Mouse (Mus musculus) CH12.LX (cell line): ENCODE results near the gene Ssbp4. TPM values are rescaled to one million over a fixed set of nuclear protein-coding genes. Genes with fewer than 3 reads are reported as not detected.
"Not testable (repeated sequence)": the region's sequence is repeated elsewhere in the genome, so short reads cannot be mapped to it uniquely, and the experiment has no call there.

ENCODE experiments used
- DNase-seq: peaks from one replicate; pipeline ENCODE4 v3.0.0-alpha.2; 2013; ENCODE audit errors: extremely low read depth
- H3K27ac ChIP-seq: 2 replicates; pipeline ENCODE4 v1.5.1; 2012; ENCODE audit warnings: low read depth, mild to moderate bottlenecking, control low read depth, moderate library complexity; ENCODE audit not compliant: insufficient read depth
- H3K27me3 ChIP-seq: replicated peaks from 2 replicates; pipeline ENCODE3; 2012; ENCODE audit warnings: inconsistent platforms
- H3K36me3 ChIP-seq, 2 experiments: replicated peaks in 1 of 2; 2 replicates each; pipeline versions ENCODE3 to v1.6.1; 2012; ENCODE audit warnings: inconsistent platforms in 1 of 2, low read length in 1 of 2, mild to moderate bottlenecking in 1 of 2, mixed read lengths in 1 of 2, moderate library complexity in 1 of 2; ENCODE audit not compliant: control insufficient read depth in 1 of 2, insufficient read depth in 1 of 2
- H3K4me1 ChIP-seq, 2 experiments: 2 replicates each; pipeline ENCODE4 v1.6.1; 2012; ENCODE audit warnings: inconsistent platforms in 1 of 2, moderate library complexity in 1 of 2; ENCODE audit not compliant: insufficient read depth in 2 of 2, control insufficient read depth in 1 of 2
- H3K4me2 ChIP-seq: 2 replicates; pipeline ENCODE4 v1.6.1; 2012; ENCODE audit warnings: low read depth, mild to moderate bottlenecking, control low read depth; ENCODE audit not compliant: poor library complexity, insufficient read depth, severe bottlenecking
- H3K4me3 ChIP-seq, 3 experiments: fragments of 150-350 bp in 1 of 3; sonication (generic) in 1 of 3; replicated peaks in 1 of 3; 2 replicates each; pipeline versions ENCODE3 to v1.5.1; 2011 to 2012; ENCODE audit warnings: low read depth in 2 of 3, low read length in 2 of 3, mild to moderate bottlenecking in 2 of 3, moderate library complexity in 2 of 3, control low read depth in 1 of 3, improper control_type of control experiment in 1 of 3, inconsistent platforms in 1 of 3, mixed read lengths in 1 of 3; ENCODE audit not compliant: poor library complexity in 1 of 3
- H3K79me2 ChIP-seq: replicated peaks from 2 replicates; pipeline ENCODE4 v1.6.1; 2012; ENCODE audit warnings: mild to moderate bottlenecking, moderate library complexity; ENCODE audit not compliant: control insufficient read depth, poor library complexity, insufficient read depth, severe bottlenecking; ENCODE audit errors: extremely low read depth
- H3K9ac ChIP-seq: 2 replicates; pipeline ENCODE4 v1.6.1; 2012; ENCODE audit warnings: low read depth, mild to moderate bottlenecking, control low read depth, moderate library complexity; ENCODE audit not compliant: insufficient read depth
- H3K9me3 ChIP-seq: replicated peaks from 2 replicates; pipeline ENCODE3; 2012; ENCODE audit warnings: low read length, inconsistent platforms, mixed read lengths
- BHLHE40 ChIP-seq: IDR thresholded peaks from 2 replicates; pipeline ENCODE4 v1.6.1; 2011; ENCODE audit warnings: mild to moderate bottlenecking, low read depth, low read length, improper control_type of control experiment
- CHD1 ChIP-seq: IDR thresholded peaks from 2 replicates; pipeline ENCODE4 v1.6.1; 2012; ENCODE audit warnings: low read depth, low read length, improper control_type of control experiment, inconsistent platforms
- CHD2 ChIP-seq: IDR thresholded peaks from 2 replicates; pipeline ENCODE4 v1.6.1; 2011; ENCODE audit warnings: low read length, improper control_type of control experiment
- E2F4 ChIP-seq: IDR thresholded peaks from 2 replicates; pipeline ENCODE4 v1.6.1; 2011; ENCODE audit warnings: low read depth, low read length, improper control_type of control experiment; ENCODE audit not compliant: insufficient replicate concordance
- ELF1 ChIP-seq: IDR thresholded peaks from 2 replicates; pipeline ENCODE4 v1.6.1; 2014; ENCODE audit warnings: low read depth, mild to moderate bottlenecking, inconsistent platforms, low read length, improper control_type of control experiment
- EP300 ChIP-seq: IDR thresholded peaks from 2 replicates; pipeline ENCODE4 v1.6.1; 2011; ENCODE audit warnings: low read length, improper control_type of control experiment
- ETS1 ChIP-seq: conservative IDR thresholded peaks from 2 replicates; pipeline ENCODE4 v1.6.1; 2012; ENCODE audit warnings: low read depth, mild to moderate bottlenecking, inconsistent platforms, low read length, improper control_type of control experiment, moderate library complexity
- GABPA ChIP-seq: IDR thresholded peaks from 2 replicates; pipeline ENCODE4 v1.6.1; 2012; ENCODE audit warnings: low read depth, low read length, improper control_type of control experiment, inconsistent platforms; ENCODE audit not compliant: insufficient replicate concordance
- IRF4 ChIP-seq: IDR thresholded peaks from 2 replicates; pipeline ENCODE4 v1.6.1; 2014; ENCODE audit warnings: low read depth, mild to moderate bottlenecking, inconsistent platforms, low read length, improper control_type of control experiment
- JUND ChIP-seq: conservative IDR thresholded peaks from 2 replicates; pipeline ENCODE4 v1.6.1; 2011; ENCODE audit warnings: low read depth, low read length, improper control_type of control experiment
- KAT2A ChIP-seq: IDR thresholded peaks from 2 replicates; pipeline ENCODE4 v1.6.1; 2012; ENCODE audit warnings: low read length, improper control_type of control experiment, inconsistent platforms; ENCODE audit not compliant: insufficient replicate concordance
- MAFK ChIP-seq: IDR thresholded peaks from 2 replicates; pipeline ENCODE4 v1.6.1; 2011; ENCODE audit warnings: low read length, improper control_type of control experiment; ENCODE audit not compliant: insufficient replicate concordance
- MAX ChIP-seq: IDR thresholded peaks from 2 replicates; pipeline ENCODE4 v1.6.1; 2011; ENCODE audit warnings: low read length, improper control_type of control experiment
- MAZ ChIP-seq: IDR thresholded peaks from 2 replicates; pipeline ENCODE4 v1.6.1; 2012; ENCODE audit warnings: low read depth, mild to moderate bottlenecking, inconsistent platforms, low read length, improper control_type of control experiment, moderate library complexity
- MXI1 ChIP-seq: IDR thresholded peaks from 2 replicates; pipeline ENCODE4 v1.6.1; 2011; ENCODE audit warnings: mild to moderate bottlenecking, low read depth, low read length, improper control_type of control experiment
- NELFE ChIP-seq: IDR thresholded peaks from 2 replicates; pipeline ENCODE4 v1.6.1; 2011; ENCODE audit warnings: low read depth, low read length, improper control_type of control experiment
- PAX5 ChIP-seq: IDR thresholded peaks from 2 replicates; pipeline ENCODE4 v1.6.1; 2012; ENCODE audit warnings: low read length, inconsistent platforms, mixed read lengths
- POLR2A ChIP-seq: IDR thresholded peaks from 2 replicates; pipeline ENCODE4 v1.6.1; 2011; ENCODE audit warnings: low read depth, mild to moderate bottlenecking, improper control_type of control experiment, low read length
- RCOR1 ChIP-seq: conservative IDR thresholded peaks from 2 replicates; pipeline ENCODE4 v1.6.1; 2012; ENCODE audit warnings: low read depth, mild to moderate bottlenecking, inconsistent platforms, low read length, improper control_type of control experiment
- SIN3A ChIP-seq: IDR thresholded peaks from 2 replicates; pipeline ENCODE4 v1.6.1; 2012; ENCODE audit warnings: low read length, improper control_type of control experiment, inconsistent platforms
- TBP ChIP-seq: conservative IDR thresholded peaks from 2 replicates; pipeline ENCODE4 v1.6.1; 2011; ENCODE audit warnings: low read depth, low read length, improper control_type of control experiment
- TCF12 ChIP-seq: IDR thresholded peaks from 2 replicates; pipeline ENCODE4 v1.6.1; 2014; ENCODE audit warnings: low read depth, mild to moderate bottlenecking, inconsistent platforms, low read length, improper control_type of control experiment
- USF1 ChIP-seq: IDR thresholded peaks from 2 replicates; pipeline ENCODE4 v1.6.1; 2014; ENCODE audit warnings: low read depth, mild to moderate bottlenecking, inconsistent platforms, low read length, improper control_type of control experiment
- USF2 ChIP-seq: conservative IDR thresholded peaks from 2 replicates; pipeline ENCODE4 v1.6.1; 2011; ENCODE audit warnings: low read depth, low read length, improper control_type of control experiment
- ZC3H11A ChIP-seq: IDR thresholded peaks from 2 replicates; pipeline ENCODE4 v1.6.1; 2012; ENCODE audit warnings: low read depth, mild to moderate bottlenecking, inconsistent platforms, low read length, improper control_type of control experiment
- ZKSCAN1 ChIP-seq: IDR thresholded peaks from 2 replicates; pipeline ENCODE4 v1.6.1; 2012; ENCODE audit warnings: low read depth, inconsistent platforms, low read length, improper control_type of control experiment, borderline replicate concordance
- ZMIZ1 ChIP-seq: IDR thresholded peaks from 2 replicates; pipeline ENCODE4 v1.6.1; 2012; ENCODE audit warnings: low read depth, mild to moderate bottlenecking, inconsistent platforms, low read length, improper control_type of control experiment
- ZNF384 ChIP-seq: IDR thresholded peaks from 2 replicates; pipeline ENCODE4 v1.6.1; 2012; ENCODE audit warnings: low read depth, low read length, improper control_type of control experiment, inconsistent platforms
- dilution Hi-C: fragments of 300-500 bp; cut with MboI; formaldehyde crosslinking; loops from 2 replicates; pipeline ENCODE4 v1.14.3; 2020; ENCODE audit warnings: low sequenced_read_pairs; ENCODE audit not compliant: extremely low pct_unique_long_range_greater_than_20kb, extremely low pct_ligation_motif_present
- in situ Hi-C: fragments of 300-500 bp; cut with MboI; formaldehyde crosslinking; loops from 3 replicates; pipeline ENCODE4 v1.14.3; 2019; ENCODE audit warnings: low sequenced_read_pairs, low pct_ligation_motif_present, low pct_unique_long_range_greater_than_20kb, mixed read lengths
- polyA plus RNA-seq: library from polyadenylated mRNA; unstranded; fragments of >175 nt; gene quantifications from 2 replicates; pipeline ENCODE4 v1.2.1, GENCODE M21; 2012; ENCODE audit warnings: low read depth; ENCODE audit not compliant: insufficient read length
- total RNA-seq, 2 experiments: library from RNA; depleted of rRNA; stranded (reverse); fragments of 300-350 nt in 1 of 2; fragments of >200 nt in 1 of 2; gene quantifications; 2 replicates each; pipeline ENCODE4 v1.2.3; 2012 to 2014

Ssbp4 gene
- total and polyA plus RNA-seq, 3 experiments, result 41.3 to 128 (median 77.3) TPM

DNA sequence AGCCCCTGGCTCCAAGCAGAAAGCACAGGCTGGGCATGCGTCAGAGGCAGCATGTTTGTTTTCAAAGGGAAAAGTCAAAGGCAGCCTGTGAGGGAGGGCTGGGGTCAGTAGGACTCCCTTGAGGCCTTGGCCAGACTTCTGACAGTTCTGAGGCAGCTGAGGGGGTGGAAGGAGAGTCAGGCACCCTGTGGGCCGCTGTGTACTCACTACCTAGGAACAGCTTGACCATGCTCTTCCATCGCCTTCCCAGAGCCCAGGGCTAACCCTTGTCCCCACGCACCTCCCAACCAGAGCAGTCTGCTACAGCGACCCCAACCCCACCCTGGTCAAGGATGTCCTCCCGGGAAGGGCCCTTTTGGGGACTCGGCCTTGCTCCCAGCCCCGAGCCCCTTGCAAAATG, 15.5 kb downstream of the Ssbp4 start:
- Histone ChIP-seq H3K4me3 (no peak overlapping the region), H3K36me3 (peaks cover 52 to 75% of the 10 kb centered on the region in 2 experiments), H3K4me2 (no peak overlapping the region), H3K9me3 (peaks cover 3% of the 10 kb centered on the region), H3K79me2 (peaks cover 2% of the 10 kb centered on the region; the same call in 1 of the 2 replicates), H3K4me1 (peaks cover 5 to 22% of the 10 kb centered on the region in 2 experiments), H3K27ac (no peak overlapping the region), H3K9ac (no peak overlapping the region), H3K27me3 (no peaks in the 10 kb centered on the region)
- in situ Hi-C loops (no loop called here), dilution Hi-C loops (no loop called here)
- no peak for DNase-seq
- TF ChIP-seq ZKSCAN1, result no peak
- TF ChIP-seq ZC3H11A, result no peak
- TF ChIP-seq POLR2A, result no peak
- no peak for TF ChIP-seq MAX
- TF ChIP-seq RCOR1, result no peak
- no peak for TF ChIP-seq MAZ
- no peak for TF ChIP-seq EP300
- TF ChIP-seq MAFK, result no peak
- no peak for TF ChIP-seq SIN3A
- TF ChIP-seq USF1, result no peak
- no peak for TF ChIP-seq TCF12
- TF ChIP-seq PAX5, result no peak
- no peak for TF ChIP-seq USF2
- no peak for TF ChIP-seq NELFE
- TF ChIP-seq E2F4, result no peak
- no peak for TF ChIP-seq ZMIZ1
- TF ChIP-seq TBP, result no peak

DNA sequence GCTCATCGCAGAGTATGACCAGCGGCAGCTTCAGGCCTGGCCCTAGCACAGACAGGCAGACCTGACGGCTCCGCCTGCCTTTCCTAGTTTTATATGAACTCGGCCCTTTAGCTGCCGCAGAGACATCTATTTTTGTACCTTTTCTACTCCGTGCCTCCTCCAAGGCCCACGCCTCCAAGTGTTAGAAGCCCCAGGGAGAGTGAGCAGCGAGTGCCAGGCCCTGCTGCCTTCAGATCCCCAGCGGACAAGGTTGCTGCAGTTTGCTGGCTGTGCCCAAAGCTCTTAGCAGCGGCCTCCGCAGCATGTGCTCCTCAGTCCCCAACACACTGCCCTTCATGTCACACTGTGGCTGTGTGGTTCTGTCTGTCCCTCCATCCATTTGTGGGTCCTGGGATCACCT, 17.1 kb downstream of the Ssbp4 start:
- no peak overlapping the region for H3K9ac ChIP-seq
- dilution Hi-C loops (no loop called here), in situ Hi-C loops (no loop called here)
- no peak overlapping the region for H3K4me2 ChIP-seq
- TF ChIP-seq GABPA, result no peak
- TF ChIP-seq ETS1, result no peak
- TF ChIP-seq ZMIZ1, result no peak
- no peak for TF ChIP-seq ZNF384
- no peak for TF ChIP-seq JUND
- TF ChIP-seq EP300, result no peak
- no peak for TF ChIP-seq PAX5
- no peak for TF ChIP-seq MXI1
- no peak for TF ChIP-seq MAX
- no peak for TF ChIP-seq ZKSCAN1
- TF ChIP-seq KAT2A, result no peak
- TF ChIP-seq BHLHE40, result no peak
- TF ChIP-seq NELFE, result no peak
- no peak for TF ChIP-seq IRF4
- TF ChIP-seq USF1, result no peak
- no peak for TF ChIP-seq ELF1
- no peak for TF ChIP-seq CHD1
- TF ChIP-seq CHD2, result no peak
- TF ChIP-seq SIN3A, result no peak
- TF ChIP-seq, all 38 proteins: peak for 0
- Histone ChIP-seq H3K4me1 (peaks cover 5 to 22% of the 10 kb centered on the region in 2 experiments), H3K27ac (no peak overlapping the region), H3K36me3 (peaks cover 45 to 67% of the 10 kb centered on the region in 2 experiments), H3K27me3 (no peaks in the 10 kb centered on the region), H3K79me2 (peaks cover 2% of the 10 kb centered on the region; the same call in 1 of the 2 replicates), H3K9me3 (no peaks in the 10 kb centered on the region), H3K4me3 (no peak overlapping the region)
- no peak for DNase-seq

DNA sequence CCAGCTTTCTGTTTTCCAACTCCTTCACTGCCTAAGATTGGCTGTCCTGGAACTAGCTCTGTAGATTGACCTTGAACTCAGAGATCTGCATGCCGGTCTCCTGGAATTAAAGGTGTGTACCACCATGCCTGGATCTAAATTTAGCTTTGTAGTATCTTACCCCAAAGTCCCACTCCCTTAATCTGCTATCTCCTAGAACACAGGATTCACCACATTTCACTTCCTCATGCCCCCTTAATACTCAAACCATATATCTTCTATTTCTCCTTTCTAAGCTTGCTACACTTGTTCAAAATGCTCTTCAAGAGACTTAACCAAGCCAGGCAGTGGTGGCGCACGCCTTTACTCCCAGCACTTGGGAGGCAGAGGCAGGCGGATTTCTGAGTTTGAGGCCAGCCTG, 20.7 kb downstream of the Ssbp4 start:
- H3K79me2 ChIP-seq, DNase-seq, H3K27ac ChIP-seq, H3K27me3 ChIP-seq, H3K4me3 ChIP-seq, H3K9me3 ChIP-seq, H3K9ac ChIP-seq, H3K4me1 ChIP-seq, H3K4me2 ChIP-seq, in situ Hi-C loops, dilution Hi-C loops: not testable (repeated sequence)
- H3K36me3 ChIP-seq, result peaks cover 65 to 82% of the 10 kb centered on the region in 2 experiments
